Mouse (Mus musculus): Measurements from ENCODE around the gene Med28. TPM values are rescaled to one million over a fixed set of nuclear protein-coding genes. Genes with fewer than 3 reads are reported as not detected.

Med28 gene
- polyA plus RNA-seq, 1 experiment from 2014 or later, result 192 TPM

GRCm38 (mm10) chr5:45480066-45480465 is 40.0 kb upstream of the Med28 start:
- no peak overlapping the region for H3K9ac ChIP-seq (ENCODE audit: low read depth, low read length)
- no peaks in the 10 kb centered on the region for H3K9me3 ChIP-seq (replicated peaks; ENCODE audit: control insufficient read depth, low read length)
- no peak overlapping the region for H3K4me2 ChIP-seq
- 94% methylated on average over 1 of the region's 1 CpGs for WGBS (ENCODE audit: insufficient replicate concordance)
- ATAC-seq (replicated peaks; ENCODE audit: insufficient number of reproducible peaks, low FRiP score, low TSS enrichment), result no peak
- no peaks in the 10 kb centered on the region for H3K27me3 ChIP-seq (ENCODE audit: control insufficient read depth, insufficient read depth, low read length)
- H3K4me1 ChIP-seq (ENCODE audit: control insufficient read depth, insufficient read depth, low read length), result no peaks in the 10 kb centered on the region
- H3K4me3 ChIP-seq (ENCODE audit: low read depth, low read length), result no peak overlapping the region
- no peaks in the 10 kb centered on the region for H3K36me3 ChIP-seq (ENCODE audit: control insufficient read depth, insufficient read depth, low read length)
- no peak overlapping the region for H3K27ac ChIP-seq (ENCODE audit: low read depth, low read length)

- no peak overlapping the region for H3K9ac ChIP-seq (ENCODE audit: low read depth, low read length)
- no peak for ATAC-seq (replicated peaks; ENCODE audit: insufficient number of reproducible peaks, low FRiP score, low TSS enrichment)
- no peak overlapping the region for H3K4me2 ChIP-seq
- H3K27me3 ChIP-seq (ENCODE audit: control insufficient read depth, insufficient read depth, low read length), result no peaks in the 10 kb centered on the region
- 81% methylated on average over 2 of the region's 2 CpGs for WGBS (ENCODE audit: insufficient replicate concordance)
- no peak overlapping the region for H3K4me3 ChIP-seq (ENCODE audit: low read depth, low read length)
- no peaks in the 10 kb centered on the region for H3K4me1 ChIP-seq (ENCODE audit: control insufficient read depth, insufficient read depth, low read length)
- no peaks in the 10 kb centered on the region for H3K9me3 ChIP-seq (replicated peaks; ENCODE audit: control insufficient read depth, low read length)
- H3K36me3 ChIP-seq (ENCODE audit: control insufficient read depth, insufficient read depth, low read length), result no peaks in the 10 kb centered on the region
- no peak overlapping the region for H3K27ac ChIP-seq (ENCODE audit: low read depth, low read length)
Measured at GRCm38 (mm10) chr5:45481125-45481524, 38.9 kb upstream of the Med28 start.

- H3K27me3 ChIP-seq (ENCODE audit: control insufficient read depth, insufficient read depth, low read length), result no peaks in the 10 kb centered on the region
- no peak for ATAC-seq (replicated peaks; ENCODE audit: insufficient number of reproducible peaks, low FRiP score, low TSS enrichment)
- H3K9me3 ChIP-seq (replicated peaks; ENCODE audit: control insufficient read depth, low read length), result no peaks in the 10 kb centered on the region
- H3K4me3 ChIP-seq (ENCODE audit: low read depth, low read length), result no peak overlapping the region
- WGBS (ENCODE audit: insufficient replicate concordance), result 54% methylated on average over 3 of the region's 3 CpGs
- H3K4me1 ChIP-seq (ENCODE audit: control insufficient read depth, insufficient read depth, low read length), result no peaks in the 10 kb centered on the region
- no peak overlapping the region for H3K4me2 ChIP-seq
- H3K36me3 ChIP-seq (ENCODE audit: control insufficient read depth, insufficient read depth, low read length), result no peaks in the 10 kb centered on the region
- no peak overlapping the region for H3K27ac ChIP-seq (ENCODE audit: low read depth, low read length)
- H3K9ac ChIP-seq (ENCODE audit: low read depth, low read length), result no peak overlapping the region
Measured at GRCm38 (mm10) chr5:45482607-45483006, 37.4 kb upstream of the Med28 start.

- no peaks in the 10 kb centered on the region for H3K9me3 ChIP-seq (replicated peaks; ENCODE audit: control insufficient read depth, low read length)
- WGBS (ENCODE audit: insufficient replicate concordance), result 74% methylated on average over 1 of the region's 1 CpGs
- H3K27me3 ChIP-seq (ENCODE audit: control insufficient read depth, insufficient read depth, low read length), result no peaks in the 10 kb centered on the region
- H3K4me1 ChIP-seq (ENCODE audit: control insufficient read depth, insufficient read depth, low read length), result no peaks in the 10 kb centered on the region
- H3K9ac ChIP-seq (ENCODE audit: low read depth, low read length), result no peak overlapping the region
- no peak for ATAC-seq (replicated peaks; ENCODE audit: insufficient number of reproducible peaks, low FRiP score, low TSS enrichment)
- no peaks in the 10 kb centered on the region for H3K36me3 ChIP-seq (ENCODE audit: control insufficient read depth, insufficient read depth, low read length)
- no peak overlapping the region for H3K4me3 ChIP-seq (ENCODE audit: low read depth, low read length)
- no peak overlapping the region for H3K4me2 ChIP-seq
- no peak overlapping the region for H3K27ac ChIP-seq (ENCODE audit: low read depth, low read length)
Measured at GRCm38 (mm10) chr5:45483654-45484053, 36.4 kb upstream of the Med28 start.

- H3K4me3 ChIP-seq (ENCODE audit: low read depth, low read length), result no peak overlapping the region
- H3K27ac ChIP-seq (ENCODE audit: low read depth, low read length), result no peak overlapping the region
- no peaks in the 10 kb centered on the region for H3K9me3 ChIP-seq (replicated peaks; ENCODE audit: control insufficient read depth, low read length)
- peaks cover 10% of the 10 kb centered on the region for H3K4me1 ChIP-seq (ENCODE audit: control insufficient read depth, insufficient read depth, low read length)
- no peaks in the 10 kb centered on the region; the same call in 1 of the 2 replicates for H3K27me3 ChIP-seq (ENCODE audit: control insufficient read depth, insufficient read depth, low read length)
- 74% methylated on average over 4 of the region's 4 CpGs for WGBS (ENCODE audit: insufficient replicate concordance)
- no peak overlapping the region for H3K9ac ChIP-seq (ENCODE audit: low read depth, low read length)
- no peak for ATAC-seq (replicated peaks; ENCODE audit: insufficient number of reproducible peaks, low FRiP score, low TSS enrichment)
- H3K36me3 ChIP-seq (ENCODE audit: control insufficient read depth, insufficient read depth, low read length), result no peaks in the 10 kb centered on the region
- H3K4me2 ChIP-seq, result no peak overlapping the region
Measured at GRCm38 (mm10) chr5:45491776-45492175, 28.3 kb upstream of the Med28 start.

- peak within 1 kb of the TSS; percentile 91 for H3K4me2 ChIP-seq
- peak; percentile 91 for ATAC-seq (replicated peaks; ENCODE audit: insufficient number of reproducible peaks, low FRiP score, low TSS enrichment)
Measured at GRCm38 (mm10) chr5:45493191-45494092, 26.6 kb upstream of the Med28 start, which contains the start of gene Lap3. Gene Lap3, plus strand, starts transcription at chr5:45493374.

GRCm38 (mm10) chr5:45494093-45494755 is 25.8 kb upstream of the Med28 start:
- H3K9ac ChIP-seq (ENCODE audit: low read depth, low read length), result peak overlapping the region; percentile 83
- H3K4me2 ChIP-seq, result peak overlapping the region; percentile 91
- no peak for ATAC-seq (replicated peaks; ENCODE audit: insufficient number of reproducible peaks, low FRiP score, low TSS enrichment)
- peaks cover 10% of the 10 kb centered on the region for H3K4me1 ChIP-seq (ENCODE audit: control insufficient read depth, insufficient read depth, low read length)
- H3K27me3 ChIP-seq (ENCODE audit: control insufficient read depth, insufficient read depth, low read length), result no peaks in the 10 kb centered on the region; the same call in 1 of the 2 replicates
- no peaks in the 10 kb centered on the region for H3K9me3 ChIP-seq (replicated peaks; ENCODE audit: control insufficient read depth, low read length)
- H3K27ac ChIP-seq (ENCODE audit: low read depth, low read length), result no peak overlapping the region
- 47% methylated on average over 9 of the region's 9 CpGs for WGBS (ENCODE audit: insufficient replicate concordance)
- peaks cover 8% of the 10 kb centered on the region; the same call in 1 of the 2 replicates for H3K36me3 ChIP-seq (ENCODE audit: control insufficient read depth, insufficient read depth, low read length)
- H3K4me3 ChIP-seq (ENCODE audit: low read depth, low read length), result peak overlapping the region; percentile 62

More at GRCm38 (mm10) chr5:45493191-45494092, 26.6 kb upstream of the Med28 start, which contains the start of gene Lap3:
- peak within 1 kb of the TSS; percentile 66 for H3K27ac ChIP-seq (ENCODE audit: low read depth, low read length)
- peaks cover 4% of the 10 kb centered on the region; the same call in 1 of the 2 replicates for H3K36me3 ChIP-seq (ENCODE audit: control insufficient read depth, insufficient read depth, low read length)
- no peaks in the 10 kb centered on the region for H3K9me3 ChIP-seq (replicated peaks; ENCODE audit: control insufficient read depth, low read length)
- H3K27me3 ChIP-seq (ENCODE audit: control insufficient read depth, insufficient read depth, low read length), result no peaks in the 10 kb centered on the region; the same call in 1 of the 2 replicates
- H3K9ac ChIP-seq (ENCODE audit: low read depth, low read length), result peak within 1 kb of the TSS; percentile 83
- WGBS (ENCODE audit: insufficient replicate concordance), result under 1% methylated on average over 75 of the region's 78 CpGs
- H3K4me1 ChIP-seq (ENCODE audit: control insufficient read depth, insufficient read depth, low read length), result peaks cover 10% of the 10 kb centered on the region
- peak within 1 kb of the TSS; percentile 62 for H3K4me3 ChIP-seq (ENCODE audit: low read depth, low read length)

- no peak overlapping the region for H3K27ac ChIP-seq (ENCODE audit: low read depth, low read length)
- H3K27me3 ChIP-seq (ENCODE audit: control insufficient read depth, insufficient read depth, low read length), result no peaks in the 10 kb centered on the region; the same call in 1 of the 2 replicates
- H3K4me2 ChIP-seq, result no peak overlapping the region
- H3K36me3 ChIP-seq (ENCODE audit: control insufficient read depth, insufficient read depth, low read length), result peaks cover 8% of the 10 kb centered on the region; the same call in 1 of the 2 replicates
- no peaks in the 10 kb centered on the region for H3K9me3 ChIP-seq (replicated peaks; ENCODE audit: control insufficient read depth, low read length)
- WGBS (ENCODE audit: insufficient replicate concordance), result 93% methylated on average over 3 of the region's 3 CpGs
- peaks cover 10% of the 10 kb centered on the region for H3K4me1 ChIP-seq (ENCODE audit: control insufficient read depth, insufficient read depth, low read length)
- no peak for ATAC-seq (replicated peaks; ENCODE audit: insufficient number of reproducible peaks, low FRiP score, low TSS enrichment)
- H3K4me3 ChIP-seq (ENCODE audit: low read depth, low read length), result no peak overlapping the region
- no peak overlapping the region for H3K9ac ChIP-seq (ENCODE audit: low read depth, low read length)
Measured at GRCm38 (mm10) chr5:45495429-45495975, 24.5 kb upstream of the Med28 start.
